Mouse (Mus musculus) c-Kit-positive CD71-positive TER-119-negative erythroid progenitor cells, embryonic 14.5 days (primary cell): ENCODE data around the gene Sval3.

Source experiments
- DNase-seq: peaks from one replicate; pipeline ENCODE4 v3.0.0-alpha.2; 2013; ENCODE audit warnings: low read depth

Sval3 gene

DNA sequence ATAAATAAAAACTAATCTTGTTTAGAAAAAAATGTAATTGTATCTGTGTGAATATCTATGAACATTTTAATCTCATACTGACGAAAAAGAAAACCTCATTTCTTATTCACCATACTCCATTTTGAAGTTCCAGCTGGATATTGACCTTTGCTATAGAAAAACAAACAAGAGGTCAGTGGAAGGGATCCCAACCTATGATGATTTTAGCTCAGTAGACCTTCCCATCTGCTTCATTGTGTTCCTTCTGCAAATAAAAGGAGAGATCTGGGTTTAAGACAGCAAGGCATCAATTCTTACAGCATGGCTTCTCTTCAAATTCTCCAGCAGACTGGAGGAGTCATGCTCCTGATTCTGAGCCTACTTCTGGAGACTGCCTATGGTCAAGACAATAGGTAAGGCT is at the start of gene Sval3:
Sval3 (plus strand) TSS at position 301 of the 400 bp plus-strand sequence.
- DNase-seq = no peak

DNA sequence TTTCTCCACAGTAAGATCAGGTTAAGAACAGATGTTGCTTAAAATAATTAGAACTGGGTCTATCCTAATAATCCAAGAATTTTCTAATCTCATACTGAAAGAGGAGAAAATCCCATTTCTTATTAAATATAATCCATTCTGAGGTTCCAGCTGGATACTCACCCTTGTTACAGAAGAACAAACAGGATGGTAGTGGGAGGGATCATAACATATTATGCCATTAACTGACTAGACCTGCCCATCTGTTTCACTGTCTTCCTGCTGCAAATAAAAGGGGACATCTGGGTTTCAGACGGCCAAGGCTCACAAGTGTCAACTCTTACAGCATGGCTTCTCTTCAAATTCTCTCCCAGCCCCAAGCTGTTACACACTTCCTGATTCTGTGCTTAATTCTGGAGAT is 16.6 kb upstream of the Sval3 start, which contains the start of gene Sval1:
Sval1 (plus strand) TSS at position 301 of the 400 bp plus-strand sequence.
- no peak for DNase-seq
